Mouse (Mus musculus): ENCODE data around the gene Gabbr2.
A peak's percentile ranks its signal among the peaks of the same experiment; 100 is the strongest.

Gene Gabbr2

GRCm38 (mm10) chr4:46617408-46617807 is 374.3 kb downstream of the Gabbr2 start:
- peak; percentile 21 for DNase-seq (ENCODE audit: low read depth, low spot score)

- peak; percentile 34 for DNase-seq (ENCODE audit: low read depth, low spot score)
These were observed 377.0 kb downstream of the Gabbr2 start for GRCm38 (mm10) chr4:46614641-46615040.

- DNase-seq (ENCODE audit: low read depth, low spot score): no peak
These were observed 378.1 kb downstream of the Gabbr2 start for GRCm38 (mm10) chr4:46613618-46614017.
